Mouse (Mus musculus) MEL (cell line): ENCODE data around the gene Nell2. TPM values are rescaled to one million over a fixed set of nuclear protein-coding genes. Genes with fewer than 3 reads are reported as not detected.

ENCODE experiments used
- DNase-seq: peaks from one replicate; pipeline ENCODE4 v3.0.0; 2011; ENCODE audit warnings: low read depth, low spot score
- H3K27ac ChIP-seq: 2 replicates; pipeline ENCODE4 v1.5.1; 2012; ENCODE audit warnings: low read depth, mild to moderate bottlenecking, control low read depth, low read length, moderate library complexity; ENCODE audit not compliant: control insufficient read depth
- H3K27me3 ChIP-seq, 2 experiments: fragments of 150-350 bp in 1 of 2; sonication (generic) in 1 of 2; 2 replicates each; pipeline ENCODE4 v1.6.1; 2012; ENCODE audit warnings: low read length in 2 of 2, mild to moderate bottlenecking in 2 of 2, improper control_type of control experiment in 1 of 2, moderate library complexity in 1 of 2; ENCODE audit not compliant: insufficient read depth in 2 of 2, control insufficient read depth in 1 of 2
- H3K36me3 ChIP-seq, 2 experiments: 2 replicates each; pipeline ENCODE4 v1.6.1; 2012 to 2014; ENCODE audit warnings: low read length in 2 of 2, improper control_type of control experiment in 1 of 2, inconsistent platforms in 1 of 2, mild to moderate bottlenecking in 1 of 2; ENCODE audit not compliant: insufficient read depth in 2 of 2, control insufficient read depth in 1 of 2
- H3K4me1 ChIP-seq, 2 experiments: fragments of 150-350 bp in 1 of 2; sonication (generic) in 1 of 2; 2 replicates each; pipeline ENCODE4 v1.6.1; 2012; ENCODE audit warnings: low read length in 2 of 2, improper control_type of control experiment in 1 of 2, mild to moderate bottlenecking in 1 of 2; ENCODE audit not compliant: insufficient read depth in 2 of 2, control insufficient read depth in 1 of 2
- H3K4me3 ChIP-seq, 2 experiments: fragments of 150-350 bp in 1 of 2; sonication (generic) in 1 of 2; 2 replicates each; pipeline ENCODE4 v1.5.1; 2012; ENCODE audit warnings: low read depth in 2 of 2, low read length in 2 of 2, mild to moderate bottlenecking in 2 of 2, moderate library complexity in 2 of 2, control low read depth in 1 of 2, improper control_type of control experiment in 1 of 2; ENCODE audit not compliant: control insufficient read depth in 1 of 2, insufficient read depth in 1 of 2
- H3K79me2 ChIP-seq: 2 replicates; pipeline ENCODE4 v1.6.1; 2012; ENCODE audit warnings: mild to moderate bottlenecking, low read length, moderate library complexity; ENCODE audit not compliant: control insufficient read depth, poor library complexity, insufficient read depth
- H3K9ac ChIP-seq: 2 replicates; pipeline ENCODE4 v1.6.1; 2012; ENCODE audit warnings: low read depth, mild to moderate bottlenecking, control low read depth, low read length, moderate library complexity; ENCODE audit not compliant: control insufficient read depth, poor library complexity, severe bottlenecking
- H3K9me3 ChIP-seq: fragments of 150-350 bp; sonication (generic); replicated peaks from 2 replicates; pipeline ENCODE4 v1.6.1; 2012; ENCODE audit warnings: mild to moderate bottlenecking, low read length, improper control_type of control experiment, moderate library complexity; ENCODE audit not compliant: insufficient read depth
- CHD2 ChIP-seq: IDR thresholded peaks from 2 replicates; pipeline ENCODE4 v1.6.1; 2011; ENCODE audit warnings: low read length, improper control_type of control experiment
- CTCF ChIP-seq, 3 experiments: IDR thresholded peaks in 2 of 3; conservative IDR thresholded peaks in 1 of 3; 2 replicates each; pipeline ENCODE4 v1.5.1; 2011 to 2012; ENCODE audit warnings: low read length in 3 of 3, low read depth in 2 of 3, mild to moderate bottlenecking in 2 of 3, improper control_type of control experiment in 1 of 3, inconsistent platforms in 1 of 3, mixed read lengths in 1 of 3, moderate library complexity in 1 of 3; ENCODE audit not compliant: control insufficient read depth in 1 of 3, insufficient read depth in 1 of 3, poor library complexity in 1 of 3, severe bottlenecking in 1 of 3
- E2F4 ChIP-seq: IDR thresholded peaks from 2 replicates; pipeline ENCODE4 v1.6.1; 2011; ENCODE audit warnings: low read depth, low read length, improper control_type of control experiment, borderline replicate concordance
- ELF1 ChIP-seq: IDR thresholded peaks from 2 replicates; pipeline ENCODE4 v1.6.1; 2014; ENCODE audit warnings: low read depth, mild to moderate bottlenecking, inconsistent platforms, low read length, improper control_type of control experiment, moderate library complexity
- EP300 ChIP-seq, 2 experiments: IDR thresholded peaks; 2 replicates each; pipeline ENCODE4 v1.6.1; 2011; ENCODE audit warnings: improper control_type of control experiment in 2 of 2, low read length in 2 of 2, low read depth in 1 of 2, mild to moderate bottlenecking in 1 of 2
- GABPA ChIP-seq: IDR thresholded peaks from 2 replicates; pipeline ENCODE4 v1.6.1; 2012; ENCODE audit warnings: low read depth, mild to moderate bottlenecking, inconsistent platforms, low read length, improper control_type of control experiment, moderate library complexity
- GATA1 ChIP-seq: IDR thresholded peaks from 2 replicates; pipeline ENCODE4 v1.6.1; 2011; ENCODE audit warnings: low read depth, low read length, improper control_type of control experiment
- JUND ChIP-seq: IDR thresholded peaks from 2 replicates; pipeline ENCODE4 v1.6.1; 2011; ENCODE audit warnings: low read depth, mild to moderate bottlenecking, improper control_type of control experiment, low read length
- KAT2A ChIP-seq: conservative IDR thresholded peaks from 2 replicates; pipeline ENCODE4 v1.6.1; 2012; ENCODE audit warnings: low read depth, low read length, improper control_type of control experiment, inconsistent platforms
- MAFK ChIP-seq: IDR thresholded peaks from 2 replicates; pipeline ENCODE4 v1.6.1; 2011; ENCODE audit warnings: low read depth, mild to moderate bottlenecking, low read length, improper control_type of control experiment, borderline replicate concordance
- MAZ ChIP-seq: IDR thresholded peaks from 2 replicates; pipeline ENCODE4 v1.6.1; 2012; ENCODE audit warnings: low read depth, mild to moderate bottlenecking, inconsistent platforms, low read length, improper control_type of control experiment
- NRF1 ChIP-seq: IDR thresholded peaks from 2 replicates; pipeline ENCODE4 v1.6.1; 2014; ENCODE audit warnings: low read depth, mild to moderate bottlenecking, inconsistent platforms, low read length, improper control_type of control experiment, moderate library complexity; ENCODE audit not compliant: poor library complexity, insufficient read depth, severe bottlenecking
- POLR2A ChIP-seq, 2 experiments: IDR thresholded peaks; 2 replicates each; pipeline ENCODE4 v1.6.1; 2011 to 2012; ENCODE audit warnings: low read length in 2 of 2, mild to moderate bottlenecking in 2 of 2, control low read depth in 1 of 2, improper control_type of control experiment in 1 of 2, low read depth in 1 of 2, moderate library complexity in 1 of 2; ENCODE audit not compliant: control insufficient read depth in 1 of 2, insufficient read depth in 1 of 2, poor library complexity in 1 of 2
- POLR2AphosphoS2 ChIP-seq: IDR thresholded peaks from 2 replicates; pipeline ENCODE4 v1.6.1; 2011; ENCODE audit warnings: low read length, improper control_type of control experiment
- RAD21 ChIP-seq: IDR thresholded peaks from 2 replicates; pipeline ENCODE4 v1.6.1; 2011; ENCODE audit warnings: mild to moderate bottlenecking, low read depth, low read length, improper control_type of control experiment
- TAL1 ChIP-seq: IDR thresholded peaks from 2 replicates; pipeline ENCODE4 v1.6.1; 2012; ENCODE audit warnings: mild to moderate bottlenecking, inconsistent platforms, low read length, moderate library complexity, mixed read lengths
- TBP ChIP-seq: IDR thresholded peaks from 2 replicates; pipeline ENCODE4 v1.8.0; 2011; ENCODE audit warnings: low read depth, low read length, improper control_type of control experiment
- TCF12 ChIP-seq: IDR thresholded peaks from 2 replicates; pipeline ENCODE4 v1.6.1; 2014; ENCODE audit warnings: low read depth, mild to moderate bottlenecking, inconsistent platforms, low read length, improper control_type of control experiment, moderate library complexity
- USF1 ChIP-seq: IDR thresholded peaks from 2 replicates; pipeline ENCODE4 v1.6.1; 2014; ENCODE audit warnings: low read depth, mild to moderate bottlenecking, inconsistent platforms, low read length, improper control_type of control experiment, moderate library complexity
- ZC3H11A ChIP-seq: IDR thresholded peaks from 2 replicates; pipeline ENCODE4 v1.6.1; 2012; ENCODE audit warnings: low read depth, mild to moderate bottlenecking, inconsistent platforms, low read length, improper control_type of control experiment
- ZKSCAN1 ChIP-seq: IDR thresholded peaks from 2 replicates; pipeline ENCODE4 v1.6.1; 2012; ENCODE audit warnings: low read depth, mild to moderate bottlenecking, inconsistent platforms, low read length, improper control_type of control experiment, moderate library complexity
- ZMIZ1 ChIP-seq: IDR thresholded peaks from 2 replicates; pipeline ENCODE4 v1.6.1; 2012; ENCODE audit warnings: low read depth, mild to moderate bottlenecking, inconsistent platforms, low read length, improper control_type of control experiment, moderate library complexity
- polyA plus RNA-seq, 2 experiments: library from polyadenylated mRNA; stranded (reverse) in 1 of 2; unstranded in 1 of 2; fragments of >175 nt in 1 of 2; fragments of >200 nt in 1 of 2; gene quantifications; 2 replicates each; pipeline versions ENCODE4 v1.2.1 to v1.2.4; 2012; ENCODE audit warnings: low replicate concordance in 2 of 2, low read depth in 1 of 2; ENCODE audit not compliant: insufficient read length in 2 of 2, insufficient read depth in 1 of 2, missing spikeins in 1 of 2
- total RNA-seq: library from RNA; depleted of rRNA; stranded (reverse); fragments of 300-350 nt; gene quantifications from 2 replicates; pipeline ENCODE4 v1.2.3, GENCODE M21; 2012

The Nell2 gene
- total and polyA plus RNA-seq, 3 experiments = not detected

DNA sequence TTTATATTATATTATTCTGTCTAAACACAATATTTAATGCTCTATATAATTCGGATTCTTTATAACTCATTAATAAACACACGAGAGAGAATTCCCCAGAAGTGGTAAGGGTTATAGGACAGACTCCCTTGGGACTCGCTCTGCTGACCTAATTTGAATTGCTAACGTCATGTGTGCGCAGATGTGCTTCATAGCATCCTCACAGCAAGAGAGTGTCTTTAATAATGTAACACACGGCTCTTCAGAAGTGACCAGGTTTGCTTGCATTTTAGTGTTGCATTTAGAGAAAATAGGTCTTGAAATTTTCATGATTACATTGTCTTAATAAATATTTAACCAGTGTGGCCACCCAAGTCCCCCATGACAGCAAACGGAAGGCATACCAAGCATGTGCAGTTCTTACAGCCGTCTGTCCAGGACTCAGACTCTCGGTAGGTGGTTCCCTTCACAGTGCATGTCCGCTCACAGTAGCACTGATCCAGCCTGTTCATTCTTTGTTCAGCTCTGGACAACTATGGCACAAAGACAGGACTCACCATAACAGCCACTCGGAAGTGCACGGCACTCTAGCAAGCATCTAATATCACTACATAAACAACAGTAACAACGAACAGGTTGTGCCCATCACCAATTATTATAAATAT is 97.1 kb downstream of the Nell2 start:
- Histone ChIP-seq H3K27me3 (no peaks in the 10 kb centered on the region), H3K4me3 (no peak overlapping the region), H3K9me3 (no peaks in the 10 kb centered on the region), H3K79me2 (no peaks in the 10 kb centered on the region), H3K4me1 (no peaks in the 10 kb centered on the region), H3K27ac (no peak overlapping the region), H3K9ac (no peak overlapping the region), H3K36me3 (no peaks in the 10 kb centered on the region)
- DNase-seq = no peak
- no peak for TF ChIP-seq CHD2
- TF ChIP-seq GABPA = no peak
- no peak for TF ChIP-seq RAD21
- TF ChIP-seq ZKSCAN1 = no peak
- TF ChIP-seq POLR2A (IDR thresholded peaks at IDR 0.05; ENCODE audit: control insufficient read depth in 1 of 2, insufficient read depth in 1 of 2, low read depth in 1 of 2, low read length in 2 of 2, poor library complexity in 1 of 2) = no peak
- no peak for TF ChIP-seq JUND
- no peak for TF ChIP-seq NRF1
- TF ChIP-seq GATA1 = no peak
- TF ChIP-seq MAZ = no peak
- TF ChIP-seq POLR2AphosphoS2 = no peak
- TF ChIP-seq MAFK = no peak
- TF ChIP-seq ELF1 = no peak
- TF ChIP-seq E2F4 = no peak
- no peak for TF ChIP-seq TAL1
- no peak for TF ChIP-seq ZMIZ1
- TF ChIP-seq TBP = no peak
- no peak for TF ChIP-seq KAT2A
- no peak for TF ChIP-seq TCF12

- H3K4me3 ChIP-seq = no peak overlapping the region
- no peak overlapping the region for H3K27ac ChIP-seq
- no peaks in the 10 kb centered on the region for H3K27me3 ChIP-seq
- H3K4me1 ChIP-seq = no peaks in the 10 kb centered on the region
- no peaks in the 10 kb centered on the region for H3K79me2 ChIP-seq
- DNase-seq = no peak
- no peak overlapping the region for H3K9ac ChIP-seq
- H3K36me3 ChIP-seq = no peaks in the 10 kb centered on the region
- no peak for TF ChIP-seq ELF1
- TF ChIP-seq KAT2A = no peak
- no peak for TF ChIP-seq CHD2
- TF ChIP-seq POLR2A (IDR thresholded peaks at IDR 0.05; ENCODE audit: control insufficient read depth in 1 of 2, insufficient read depth in 1 of 2, low read depth in 1 of 2, low read length in 2 of 2, poor library complexity in 1 of 2) = no peak
- TF ChIP-seq JUND = no peak
- TF ChIP-seq MAFK = no peak
- TF ChIP-seq ZC3H11A = no peak
- TF ChIP-seq EP300 (IDR thresholded peaks at IDR 0.05; ENCODE audit: low read depth in 1 of 2, low read length in 2 of 2) = no peak
- TF ChIP-seq POLR2AphosphoS2 = no peak
- TF ChIP-seq CTCF (IDR thresholded peaks at IDR 0.05 in 2 of 3, conservative IDR thresholded peaks at IDR 0.05 in 1 of 3; ENCODE audit: control insufficient read depth in 1 of 3, insufficient read depth in 1 of 3, low read depth in 2 of 3, low read length in 3 of 3, poor library complexity in 1 of 3, severe bottlenecking in 1 of 3) = no peak
- TF ChIP-seq USF1 = no peak
- H3K9me3 ChIP-seq = no peaks in the 10 kb centered on the region
These were observed 98.4 kb downstream of the Nell2 start for GRCm38 (mm10) chr15:95430000-95430399.
